Mouse (Mus musculus) cerebral cortex, adult 2 months (tissue): Measurements from ENCODE around the gene Fosb.

Source experiments
- WGBS: fragments of 180-500 bp; shearing (Covaris S2); methylation state at CpG from one replicate; pipeline ENCODE4 v1.1.7; 2018; 5-methylcytosine and 5-hydroxymethylcytosine counted together

Gene Fosb

DNA sequence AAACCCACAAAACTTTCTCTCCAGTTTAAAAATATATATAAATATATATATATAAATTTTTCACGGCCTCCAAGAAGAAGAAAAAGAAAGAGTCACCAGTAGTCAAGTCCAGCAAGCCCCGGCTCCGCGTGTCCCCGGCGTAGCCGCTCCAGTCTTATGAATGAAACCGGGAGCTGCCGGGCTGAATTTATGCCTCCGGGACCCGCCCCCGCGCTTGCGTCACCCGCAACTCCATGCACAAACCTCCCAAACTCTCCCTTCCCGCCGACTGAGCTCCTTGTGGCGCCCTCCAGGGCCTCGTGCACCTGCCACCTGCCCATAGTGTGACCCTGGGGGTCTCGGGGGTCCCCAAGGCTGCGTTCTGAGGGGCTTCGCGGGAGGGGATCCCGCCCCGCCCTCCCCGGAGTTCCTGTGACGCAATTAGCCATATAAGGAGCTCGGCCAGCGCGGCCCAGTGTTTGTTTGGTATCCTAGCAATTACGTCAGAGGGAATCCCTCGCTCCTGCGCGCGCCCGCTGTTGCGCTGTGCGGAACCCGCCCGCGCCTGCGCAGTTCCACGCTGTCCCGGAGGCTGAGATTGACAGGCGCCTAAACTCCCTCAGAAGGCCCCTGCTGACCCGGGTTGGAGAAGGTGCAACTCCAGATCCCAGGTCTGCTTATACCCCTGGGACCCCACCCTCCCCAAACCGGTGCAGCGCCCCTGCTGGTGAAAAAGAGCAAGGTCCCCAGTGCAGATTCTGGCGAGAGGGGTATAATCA is at the start of gene Fosb:
TSS of gene Fosb (minus strand) at position 168 of the 758 bp plus-strand sequence.
- under 1% methylated on average over 49 of the region's 49 CpGs for WGBS

DNA sequence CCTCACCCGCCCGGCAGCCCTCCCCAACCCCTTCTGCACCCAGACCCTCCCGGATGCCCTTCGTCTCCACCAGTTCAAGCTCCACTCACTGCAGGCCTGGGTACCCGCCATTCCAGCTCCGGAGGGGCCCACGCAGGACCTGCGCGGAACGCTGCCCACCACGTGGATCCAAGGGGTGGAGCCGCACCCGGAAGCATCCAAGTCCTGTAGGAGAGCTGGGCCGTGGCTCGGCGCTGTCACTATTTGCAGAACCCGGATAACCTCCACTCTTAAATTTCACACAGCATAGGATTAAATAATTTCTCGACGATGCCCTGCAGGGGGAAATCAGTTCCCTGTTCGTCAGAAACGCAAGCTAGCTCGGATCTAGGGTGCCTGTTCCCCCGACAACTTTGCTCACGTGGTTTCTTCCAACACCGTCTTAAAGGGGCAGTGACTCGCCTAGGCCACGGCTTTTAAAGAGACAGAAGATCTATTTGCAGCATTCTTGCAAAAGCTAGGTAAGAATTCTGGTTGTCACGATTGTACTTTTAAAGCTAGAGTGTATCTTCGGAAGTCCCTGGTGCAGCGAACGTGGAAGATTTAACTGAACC is 49.5 kb upstream of the Fosb start, which contains the start of the genes Cd3eap and Ppp1r13l:
TSS of gene Cd3eap (minus strand) at position 185 of the 593 bp plus-strand sequence.
TSS of gene Ppp1r13l (plus strand) at position 451 of the 593 bp plus-strand sequence.
- WGBS, result under 1% methylated on average over 31 of the region's 31 CpGs

DNA sequence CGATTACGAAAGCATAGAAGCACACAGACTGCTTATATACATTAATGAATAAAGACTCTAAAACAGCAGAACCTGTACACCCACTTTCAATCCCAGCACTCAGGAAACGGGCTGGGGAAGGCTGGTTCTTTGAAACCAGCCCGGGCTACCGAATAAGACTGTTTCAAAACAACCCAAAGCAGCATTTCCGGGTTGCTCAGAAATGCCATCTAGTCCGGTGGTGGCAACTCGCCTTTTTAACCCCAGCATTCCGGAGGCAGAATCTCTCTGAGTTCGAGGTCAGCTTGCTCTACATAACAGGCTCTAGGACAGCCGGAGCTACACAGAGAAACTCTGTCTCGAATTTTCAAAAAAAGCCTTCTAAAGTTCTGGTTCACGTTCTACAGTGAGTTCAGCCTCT is 48.8 kb upstream of the Fosb start:
- 7% methylated on average over 13 of the region's 13 CpGs for WGBS

DNA sequence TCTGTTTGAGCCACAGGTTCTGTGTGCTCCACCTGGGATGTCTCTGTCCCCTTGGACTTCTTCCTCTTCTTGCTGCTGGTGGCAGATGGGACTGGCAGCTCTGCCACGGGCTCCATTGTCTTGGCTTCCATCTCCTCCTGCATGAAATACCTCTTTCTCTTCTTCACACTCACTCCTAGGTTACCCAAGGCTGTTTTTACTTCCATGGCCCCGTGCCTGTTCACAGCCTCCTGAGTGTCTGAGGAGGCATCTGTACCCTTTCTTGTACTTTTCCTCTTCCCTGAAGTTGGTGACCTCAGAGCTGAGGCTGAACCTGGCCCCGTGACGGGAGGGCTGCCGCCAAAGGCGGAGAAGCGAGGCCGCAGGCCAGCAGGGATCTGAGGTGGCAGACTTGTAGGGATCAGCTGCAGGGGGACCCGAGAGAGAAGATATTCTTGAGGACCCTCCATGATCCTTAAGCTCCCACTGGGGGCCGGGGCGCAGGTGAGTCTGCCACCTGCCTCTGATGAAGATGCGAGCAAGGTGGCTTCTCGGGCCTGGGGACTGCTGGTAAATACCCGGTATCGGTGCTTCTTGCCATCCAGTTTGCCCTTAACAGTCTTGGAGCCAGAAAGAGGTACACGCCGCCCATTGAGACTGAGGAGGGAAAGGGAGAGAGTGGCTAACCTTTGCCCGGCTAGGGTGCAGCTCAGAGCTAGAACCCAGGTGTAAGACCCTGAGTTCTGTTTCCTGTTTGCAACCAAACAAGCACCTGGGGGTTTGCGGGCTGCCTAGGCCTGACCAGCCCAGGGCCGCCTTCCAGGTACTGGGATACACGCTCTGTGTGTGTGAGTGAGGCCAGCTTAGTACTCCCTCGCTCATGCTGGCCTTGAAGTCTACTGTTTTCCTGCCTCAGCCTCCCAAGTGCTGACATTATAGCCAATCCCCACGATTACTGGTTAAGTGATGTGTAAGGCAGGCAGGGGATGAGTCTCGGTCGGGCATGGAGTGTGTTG is 47.8 kb upstream of the Fosb start:
- 90% methylated on average over 25 of the region's 25 CpGs for WGBS

DNA sequence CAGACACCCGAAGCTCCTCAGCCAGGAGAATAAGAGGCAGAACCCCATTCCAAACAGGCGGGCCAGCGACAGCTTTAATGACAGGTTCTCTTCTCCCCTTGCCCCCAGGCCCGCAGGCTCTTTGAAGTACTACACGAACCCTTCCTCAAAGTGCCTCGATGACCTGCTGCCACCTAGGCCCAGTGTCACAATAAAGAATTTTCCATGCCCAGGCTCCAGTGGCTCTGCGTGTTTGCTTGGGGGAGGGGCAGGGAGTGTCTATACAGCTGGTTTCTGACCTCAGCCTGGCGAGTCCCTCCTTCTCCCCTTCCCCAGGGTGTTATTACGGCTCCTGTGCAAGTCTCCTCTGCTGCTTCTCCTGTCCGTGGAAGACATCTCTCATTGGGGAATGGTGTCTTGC is 46.5 kb upstream of the Fosb start:
- WGBS, result 74% methylated on average over 10 of the region's 10 CpGs

DNA sequence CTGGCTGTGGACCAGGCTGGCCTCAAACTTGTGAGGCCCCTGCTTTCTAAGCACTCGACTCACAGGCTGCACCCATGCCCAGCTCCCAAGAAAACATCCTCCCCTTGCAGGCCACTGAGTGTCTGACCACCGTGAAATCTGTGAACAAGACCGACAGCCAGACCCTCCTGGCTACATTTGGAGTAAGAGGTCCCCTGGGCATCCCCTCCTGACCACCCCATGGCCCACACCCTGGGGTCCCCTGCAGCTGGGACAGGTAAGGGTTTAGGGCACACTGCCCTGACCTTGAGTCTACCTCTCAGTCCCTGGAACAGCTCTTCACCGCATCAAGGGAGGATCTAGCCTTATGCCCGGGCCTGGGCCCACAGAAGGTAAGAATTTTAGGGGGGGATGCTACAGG is 45.1 kb upstream of the Fosb start:
- WGBS, result 85% methylated on average over 5 of the region's 5 CpGs

DNA sequence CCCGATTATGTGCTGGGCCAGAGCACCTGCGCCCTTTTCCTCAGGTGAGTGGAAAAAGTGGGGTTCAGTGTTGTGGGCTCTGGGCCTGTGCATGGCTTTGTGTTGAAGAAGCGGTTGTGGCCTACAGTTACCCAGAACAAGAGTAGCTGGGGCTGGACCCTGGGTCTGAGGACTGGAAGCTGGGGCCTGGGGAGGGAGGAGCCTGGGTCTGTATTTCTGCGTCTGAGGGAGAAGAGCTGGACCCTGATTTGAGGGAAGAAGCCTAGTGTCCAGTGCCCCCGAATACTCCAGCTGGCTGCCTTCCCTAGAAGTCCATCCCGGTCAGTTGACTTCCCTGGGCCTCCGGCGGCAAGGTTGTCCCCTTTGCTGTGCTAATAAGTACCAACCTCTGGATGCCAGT is 40.4 kb upstream of the Fosb start:
- WGBS, result 96% methylated on average over 8 of the region's 8 CpGs

DNA sequence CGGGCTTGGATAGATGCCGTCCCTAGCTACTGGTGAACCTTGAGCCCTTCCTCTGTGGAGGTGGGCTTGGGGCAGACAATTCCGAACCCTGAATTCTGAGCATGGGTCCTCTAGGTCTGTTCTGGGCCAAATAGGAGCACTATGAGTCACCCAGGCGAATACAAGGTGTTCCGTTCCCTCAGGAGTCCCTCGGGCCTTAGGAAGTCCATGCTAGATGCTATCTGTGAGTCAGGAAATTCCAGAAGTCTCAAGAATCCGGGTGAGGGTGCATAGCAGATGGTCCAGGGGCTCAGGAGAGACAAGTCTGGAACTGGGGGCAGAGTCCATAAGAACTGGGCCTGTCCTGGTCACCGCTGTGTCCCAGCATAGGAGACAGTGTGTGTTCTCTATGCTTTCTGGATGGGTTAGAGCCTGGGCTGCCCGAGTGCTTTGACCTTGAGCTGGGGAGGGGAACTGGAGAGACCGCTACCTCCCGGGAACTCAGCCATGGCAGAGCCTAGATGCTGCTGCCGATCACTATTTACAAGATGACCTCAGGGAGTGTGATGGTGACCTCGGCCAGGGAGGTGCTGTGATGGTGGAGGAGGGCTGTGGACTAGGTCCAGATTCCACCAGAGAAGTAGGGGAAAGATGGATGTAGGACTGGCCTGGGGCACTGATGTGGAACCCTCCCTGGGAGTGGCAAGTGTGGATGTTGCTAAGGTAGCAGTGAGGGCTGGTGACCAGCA is 39.5 kb upstream of the Fosb start:
- WGBS, result 78% methylated on average over 13 of the region's 13 CpGs

DNA sequence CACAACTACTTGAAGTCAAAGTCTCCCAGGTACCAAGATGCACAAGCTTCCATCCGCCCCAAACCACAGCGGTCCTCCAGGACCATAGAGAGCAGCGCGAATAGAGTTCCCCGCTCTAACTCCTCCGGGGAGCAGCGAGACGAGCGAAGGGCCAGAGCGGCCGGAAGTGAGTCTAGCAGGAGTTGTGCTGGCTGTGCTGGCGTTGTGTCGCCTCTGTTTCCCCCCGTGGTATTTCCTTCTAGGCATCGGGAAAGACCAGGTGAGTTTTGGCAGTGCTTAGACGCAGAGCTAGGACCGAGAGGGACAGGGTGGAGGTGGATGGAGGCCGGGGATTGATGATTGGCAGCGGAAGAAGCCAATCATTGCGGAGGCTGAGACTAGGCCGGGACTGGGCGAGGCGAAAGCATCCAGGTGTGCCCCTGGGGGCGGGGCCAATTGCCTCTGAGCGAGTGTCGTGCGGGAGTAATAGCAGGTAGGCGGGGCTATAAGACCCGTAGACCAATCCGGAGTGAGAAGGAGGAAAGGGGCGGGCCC is 35.2 kb upstream of the Fosb start:
- under 1% methylated on average over 31 of the region's 31 CpGs for WGBS

DNA sequence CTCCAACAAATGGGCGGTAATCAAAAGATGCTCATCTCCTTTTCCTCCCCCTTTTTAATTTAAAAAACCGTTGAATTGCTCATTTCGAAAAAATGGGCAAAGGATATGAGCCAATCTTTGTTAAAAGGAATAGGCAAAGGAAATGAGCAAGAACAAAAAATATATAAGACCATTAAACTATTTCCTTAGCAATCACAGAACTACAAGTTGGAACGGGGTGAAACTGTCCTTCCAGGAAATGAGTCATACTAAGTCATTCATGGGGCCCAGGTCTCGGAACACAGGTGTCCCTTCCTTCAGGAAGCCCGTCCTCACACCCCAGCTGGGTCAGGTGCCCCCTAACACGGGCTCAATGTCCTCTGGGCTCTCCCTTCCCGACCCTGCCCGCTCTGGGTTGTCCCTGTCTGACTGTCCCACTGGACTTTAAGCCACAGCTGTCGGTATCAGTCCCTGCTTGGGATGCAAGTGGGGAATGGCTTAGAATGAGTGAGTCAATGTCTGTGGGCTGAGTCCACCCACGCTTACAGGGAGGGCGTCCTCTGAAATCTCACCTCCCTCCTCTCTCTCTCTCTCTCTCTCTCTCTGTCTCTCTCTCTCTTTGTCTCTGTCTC is 34.5 kb upstream of the Fosb start, which contains the start of gene Ercc1:
TSS of gene Ercc1 (plus strand) at position 542 of the 611 bp plus-strand sequence.
- 12% methylated on average over 12 of the region's 12 CpGs for WGBS

DNA sequence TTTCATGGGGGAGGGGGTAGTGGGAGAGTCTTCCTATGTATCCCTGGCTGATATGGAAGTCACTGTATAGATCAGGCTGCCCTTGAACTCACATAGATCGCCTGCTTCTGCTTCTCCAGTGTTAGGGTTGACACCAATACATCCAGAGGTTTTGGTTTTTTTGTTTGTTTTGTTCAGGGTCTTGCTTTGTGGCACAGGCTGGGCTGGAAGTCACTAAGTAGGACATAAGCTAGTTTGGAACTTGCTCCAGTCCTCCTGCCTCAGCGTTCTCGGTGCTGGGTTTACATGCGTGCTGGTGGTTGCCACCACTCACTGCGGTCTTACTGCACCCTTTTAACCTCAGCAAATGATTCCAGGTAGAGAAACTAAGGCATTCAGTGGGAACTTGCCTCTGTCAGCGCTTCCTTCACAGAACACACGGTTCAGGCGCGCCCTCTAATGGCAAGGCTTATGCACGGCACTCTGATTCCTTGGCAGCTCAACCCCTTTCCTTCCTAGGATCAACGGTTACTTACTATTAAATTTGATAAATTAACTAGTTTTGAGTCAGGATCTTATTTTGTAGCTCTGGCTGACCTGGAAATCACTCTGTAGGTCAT is 33.5 kb upstream of the Fosb start:
- WGBS, result 1% methylated on average over 11 of the region's 11 CpGs

DNA sequence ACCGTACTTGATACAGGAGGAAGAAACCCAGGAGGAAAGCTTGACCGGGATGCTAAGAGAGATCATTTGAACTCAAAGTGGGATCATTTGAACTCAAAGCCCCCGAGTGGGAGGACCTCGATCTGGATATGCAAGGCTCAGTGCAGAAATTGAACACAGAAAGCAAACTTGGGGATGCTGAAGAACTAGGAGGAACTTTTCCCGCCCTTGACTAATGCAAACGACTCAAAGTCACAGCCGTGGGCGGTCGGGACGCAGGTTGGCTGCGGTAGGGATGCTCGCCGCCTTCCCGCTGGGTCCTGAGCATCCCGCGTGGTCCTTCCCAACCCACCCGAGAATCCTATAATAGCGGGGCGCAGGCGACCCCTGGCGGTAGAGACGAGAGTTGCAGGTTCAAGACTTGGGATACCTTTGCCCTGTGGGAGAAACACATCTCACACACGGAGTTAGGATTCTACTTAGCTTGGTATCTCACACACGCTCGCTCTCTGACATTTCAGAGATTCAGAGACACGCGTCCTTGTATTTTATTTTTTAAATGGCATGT is 32.7 kb upstream of the Fosb start:
- WGBS, result under 1% methylated on average over 27 of the region's 27 CpGs

DNA sequence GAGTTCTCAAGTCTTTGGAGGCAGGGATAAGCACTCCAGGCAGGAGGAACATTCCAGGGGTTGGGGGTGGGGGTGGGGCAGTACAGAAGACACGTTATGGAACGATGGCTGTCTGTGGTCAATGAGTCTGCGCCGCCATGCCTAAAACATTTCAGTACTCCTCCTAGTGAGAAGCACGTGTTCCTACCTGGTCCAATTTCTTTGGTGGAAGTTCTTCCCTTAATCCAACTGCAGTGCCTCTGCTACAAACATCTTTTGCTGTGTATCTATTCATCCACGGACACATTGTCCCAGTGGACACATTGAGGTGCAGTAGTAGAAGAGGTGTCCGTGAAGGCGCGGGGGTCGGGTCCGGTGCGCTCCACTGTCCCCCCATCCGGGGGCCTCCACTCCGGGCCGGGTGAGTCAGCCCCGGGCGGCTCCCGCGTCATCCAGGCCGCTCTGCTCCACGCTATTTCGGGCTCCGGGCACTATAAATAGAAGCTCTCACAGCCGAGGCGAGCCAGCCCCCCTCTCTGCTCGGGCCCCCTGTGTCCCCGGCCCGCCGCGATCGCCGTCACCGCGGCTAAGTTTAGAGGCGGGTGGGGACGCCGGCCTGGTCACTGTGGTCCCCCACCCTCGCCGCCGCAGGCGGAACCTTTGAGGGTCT is 32.0 kb upstream of the Fosb start:
- WGBS, result 1% methylated on average over 41 of the region's 41 CpGs

DNA sequence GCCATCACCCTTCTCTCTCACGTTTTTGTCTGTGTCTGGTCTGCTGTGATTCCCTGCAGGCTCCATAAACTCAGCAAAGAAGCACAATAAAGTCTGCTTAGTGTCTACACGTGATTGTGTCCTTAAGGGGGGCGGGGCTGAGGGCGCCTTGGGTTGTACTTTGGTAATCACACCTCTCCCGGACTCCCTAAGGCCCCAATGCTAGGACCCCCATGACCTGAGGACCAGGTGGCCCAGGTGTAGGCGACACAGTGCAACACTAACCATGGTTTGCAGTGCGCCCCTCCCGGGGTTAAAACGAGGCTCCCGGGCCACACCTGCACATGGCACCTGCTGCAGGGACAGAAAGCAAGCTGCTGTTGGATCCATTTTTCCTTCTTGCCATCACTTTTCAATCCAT is 31.4 kb upstream of the Fosb start:
- WGBS, result 20% methylated on average over 10 of the region's 10 CpGs

DNA sequence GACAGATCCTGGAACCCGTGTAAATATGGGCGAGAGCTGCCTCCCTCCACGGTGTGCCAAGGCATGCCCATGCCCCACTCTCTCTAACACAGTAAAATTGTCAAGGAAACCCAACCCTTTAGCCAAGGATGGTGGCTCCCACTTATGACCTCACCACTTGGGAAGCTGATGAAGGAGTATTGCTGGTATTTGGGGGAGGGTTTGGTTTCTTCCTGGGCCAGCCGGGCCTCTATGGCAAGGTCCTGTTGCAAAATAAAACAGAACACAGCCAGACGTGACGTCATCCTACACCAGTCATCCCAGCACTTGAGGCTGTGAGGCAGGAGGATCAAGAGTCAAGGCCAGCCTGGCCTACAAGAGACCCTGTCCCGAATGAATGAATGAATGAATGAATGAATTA is 28.7 kb upstream of the Fosb start:
- WGBS, result 62% methylated on average over 7 of the region's 7 CpGs

DNA sequence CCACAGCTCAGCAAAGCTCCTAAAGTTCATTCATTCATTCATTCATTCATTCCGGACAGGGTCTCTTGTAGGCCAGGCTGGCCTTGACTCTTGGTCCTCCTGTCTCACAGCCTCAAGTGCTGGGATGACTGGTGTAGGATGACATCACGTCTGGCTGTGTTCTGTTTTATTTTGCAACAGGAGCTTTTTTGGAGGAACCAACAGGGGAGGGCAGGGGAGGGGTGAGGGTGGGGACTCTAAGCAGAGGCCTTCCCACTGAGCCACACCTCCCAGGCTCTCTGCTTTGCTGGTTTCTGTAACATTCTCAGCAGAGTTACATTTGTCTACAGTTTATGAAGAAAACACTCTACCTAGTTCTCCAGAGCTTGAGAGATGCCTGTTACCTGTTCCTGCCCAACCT is 28.2 kb upstream of the Fosb start:
- 70% methylated on average over 2 of the region's 2 CpGs for WGBS

DNA sequence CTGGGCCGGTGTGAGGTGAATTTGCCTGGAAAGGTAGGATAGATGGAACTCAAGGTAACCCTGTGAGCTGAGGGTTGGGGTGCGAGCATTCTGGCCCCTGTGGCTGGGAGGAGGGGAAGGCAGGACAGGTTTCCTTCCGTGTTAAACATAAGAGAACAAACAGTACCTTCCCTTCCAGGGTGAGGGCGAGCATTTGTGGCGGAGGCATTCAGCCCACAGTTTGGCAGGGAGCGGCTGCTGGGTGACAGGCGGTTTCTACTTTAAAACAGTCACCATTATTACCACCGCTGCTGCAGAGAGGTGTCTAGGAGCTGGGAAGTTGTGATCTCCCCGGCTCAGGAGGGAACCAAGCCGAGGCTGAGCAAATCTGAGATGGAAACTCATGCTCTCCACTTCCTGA is 27.3 kb upstream of the Fosb start:
- WGBS, result 43% methylated on average over 10 of the region's 10 CpGs

DNA sequence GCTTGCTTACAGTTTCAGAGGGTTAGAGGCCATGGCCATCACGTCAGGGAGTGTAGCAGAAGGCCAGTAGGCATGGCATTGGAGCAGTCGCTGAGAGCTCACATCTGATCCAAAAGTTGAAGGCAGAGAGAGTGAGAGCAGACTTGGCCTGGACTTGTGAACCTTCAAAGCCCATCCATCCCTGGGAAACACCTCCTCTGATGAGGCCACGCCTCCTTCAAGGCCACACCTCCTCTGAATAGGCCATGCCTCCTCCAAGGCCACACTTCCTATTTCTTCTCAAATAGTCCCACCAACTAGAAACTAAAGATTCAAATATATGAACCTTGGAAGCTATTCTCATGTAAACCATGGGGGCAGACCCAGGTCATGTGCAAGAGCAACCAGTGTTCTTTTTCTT is 25.7 kb upstream of the Fosb start:
- 59% methylated on average over 3 of the region's 3 CpGs for WGBS

DNA sequence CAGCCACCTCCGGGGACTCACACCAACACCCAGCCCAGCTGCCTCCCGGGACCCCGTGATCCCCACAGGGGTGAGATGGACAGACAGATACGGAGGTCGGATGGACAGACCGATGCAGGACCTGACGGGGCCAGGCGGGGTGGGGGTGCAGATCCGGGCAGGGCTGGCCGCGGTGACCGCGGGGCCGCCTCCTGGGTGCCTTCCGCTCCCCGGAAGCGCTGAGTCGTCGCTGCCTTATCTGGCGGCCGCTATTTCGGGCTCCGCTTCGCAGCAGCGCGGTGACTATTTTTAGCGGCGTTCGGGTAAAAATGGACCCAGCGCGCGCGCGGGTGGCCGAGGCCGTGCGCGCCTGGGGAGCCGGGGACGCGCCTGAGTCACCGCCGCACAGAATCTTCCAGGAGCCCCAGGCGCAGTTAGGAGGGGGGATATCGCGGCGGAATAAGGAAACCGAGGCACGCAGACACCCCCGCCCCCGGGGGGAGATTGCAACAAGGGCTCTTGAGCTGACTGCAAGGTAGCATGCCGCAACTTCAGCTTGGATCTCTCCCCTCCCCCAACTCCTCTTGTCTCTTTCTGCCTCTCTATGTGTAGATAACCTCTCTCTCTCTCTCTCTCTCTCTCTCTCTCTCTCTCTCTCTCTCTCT is 23.0 kb upstream of the Fosb start:
- WGBS, result 0% methylated on average over 52 of the region's 52 CpGs
